Mouse (Mus musculus): ENCODE results near the gene Rab25. TPM values are rescaled to one million over a fixed set of nuclear protein-coding genes. Genes with fewer than 3 reads are reported as not detected.

Gene Rab25
- total RNA-seq, 2 experiments from 2014 or later: not detected

GRCm38 (mm10) chr3:88510421-88511289, 37.4 kb downstream of the Rab25 start:
- DNase-seq (ENCODE audit: low spot score in 2 of 2): no peak
- intact Hi-C loops (cut with DNase I): no loop called here

- DNase-seq (ENCODE audit: low spot score in 2 of 2): peak; percentile 90 to 97
- intact Hi-C loops (cut with DNase I): no loop called here
Observed at GRCm38 (mm10) chr3:88509692-88510420, 38.2 kb downstream of the Rab25 start, which contains the start of gene Lmna. Gene Lmna, minus strand, starts transcription at chr3:88509956.

GRCm38 (mm10) chr3:88509250-88509649, 38.9 kb downstream of the Rab25 start:
- intact Hi-C loops (cut with DNase I): no loop called here
- no peak for DNase-seq (ENCODE audit: low spot score in 2 of 2)

- intact Hi-C loops (cut with DNase I): no loop called here
- no peak for DNase-seq (ENCODE audit: low spot score in 2 of 2)
Observed at GRCm38 (mm10) chr3:88505765-88506164, 42.3 kb downstream of the Rab25 start.

- no peak for DNase-seq (ENCODE audit: low spot score in 2 of 2)
- intact Hi-C loops (cut with DNase I): no loop called here
Observed at GRCm38 (mm10) chr3:88505081-88505480, 43.0 kb downstream of the Rab25 start.

GRCm38 (mm10) chr3:88503881-88504746, 44.0 kb downstream of the Rab25 start:
- intact Hi-C loops (cut with DNase I): no loop called here
- DNase-seq (ENCODE audit: low spot score in 2 of 2): no peak

- intact Hi-C loops (cut with DNase I): no loop called here
- DNase-seq (ENCODE audit: low spot score in 2 of 2): peak in 1 of 2 experiments; percentile 62
Observed at GRCm38 (mm10) chr3:88503505-88503863, 44.6 kb downstream of the Rab25 start.

- peak; percentile 93 for DNase-seq (ENCODE audit: low spot score in 2 of 2)
- intact Hi-C loops (cut with DNase I): no loop called here
Observed at GRCm38 (mm10) chr3:88502641-88503504, 45.2 kb downstream of the Rab25 start.

- DNase-seq (ENCODE audit: low spot score in 2 of 2): no peak
- intact Hi-C loops (cut with DNase I): no loop called here
Observed at GRCm38 (mm10) chr3:88502031-88502571, 46.0 kb downstream of the Rab25 start.

GRCm38 (mm10) chr3:88501366-88502030, 46.6 kb downstream of the Rab25 start:
- DNase-seq (ENCODE audit: low spot score in 2 of 2): no peak

GRCm38 (mm10) chr3:88500655-88501365, 47.3 kb downstream of the Rab25 start:
- intact Hi-C loops (cut with DNase I): no loop called here

More at GRCm38 (mm10) chr3:88501366-88502030, 46.6 kb downstream of the Rab25 start:
- intact Hi-C loops (cut with DNase I): no loop called here

GRCm38 (mm10) chr3:88500087-88500486, 48.0 kb downstream of the Rab25 start:
- DNase-seq (ENCODE audit: low spot score in 2 of 2): no peak
- intact Hi-C loops (cut with DNase I): no loop called here

More at GRCm38 (mm10) chr3:88500655-88501365, 47.3 kb downstream of the Rab25 start:
- no peak for DNase-seq (ENCODE audit: low spot score in 2 of 2)

GRCm38 (mm10) chr3:88499580-88499979, 48.5 kb downstream of the Rab25 start:
- intact Hi-C loops (cut with DNase I): no loop called here
- no peak for DNase-seq (ENCODE audit: low spot score in 2 of 2)

- DNase-seq (ENCODE audit: low spot score in 2 of 2): no peak
- intact Hi-C loops (cut with DNase I): no loop called here
Observed at GRCm38 (mm10) chr3:88495741-88496415, 52.2 kb downstream of the Rab25 start.

- peak in 1 of 2 experiments; percentile 63 for DNase-seq (ENCODE audit: low spot score in 2 of 2)
- intact Hi-C loops (cut with DNase I): no loop called here
Observed at GRCm38 (mm10) chr3:88494836-88495628, 53.1 kb downstream of the Rab25 start.

Data from left cerebral cortex, postnatal 14 days (tissue).